Mouse (Mus musculus) hindbrain, embryonic 16.5 days (tissue): ENCODE measurements at regions not wholly inside any gene's neighbourhood (a gene's known extent, or its start where the extent isn't known, plus 50 kb on each side); places are given as distances from the start of the nearest gene placed in this dataset.

ENCODE experiments used
- ATAC-seq: fragments of 200-750 bp; cut with Nextera tagmentation; 2 replicates; pipeline ENCODE4 v1.8.0; 2017; ENCODE audit warnings: moderate TSS enrichment, moderate library complexity
- H3K27ac ChIP-seq: fragments of 300-500 bp; sonication (generic); 2 replicates; pipeline ENCODE4 v1.5.1; 2014; ENCODE audit warnings: low read depth, mild to moderate bottlenecking, control low read depth, low read length, moderate library complexity
- H3K27me3 ChIP-seq: fragments of 300-500 bp; sonication (generic); replicated peaks from 2 replicates; pipeline ENCODE4 v1.6.1; 2014; ENCODE audit warnings: low read length; ENCODE audit not compliant: control insufficient read depth, insufficient read depth
- H3K36me3 ChIP-seq: fragments of 300-500 bp; sonication (generic); 2 replicates; pipeline ENCODE4 v1.6.1; 2014; ENCODE audit warnings: mild to moderate bottlenecking, low read length, moderate library complexity, mixed read lengths; ENCODE audit not compliant: control insufficient read depth, insufficient read depth
- H3K4me1 ChIP-seq: fragments of 300-500 bp; sonication (generic); 2 replicates; pipeline ENCODE4 v1.6.1; 2014; ENCODE audit warnings: low read depth, low read length; ENCODE audit not compliant: control insufficient read depth, insufficient read depth
- H3K4me2 ChIP-seq: fragments of 300-500 bp; sonication (generic); 2 replicates; pipeline ENCODE4 v1.6.1; 2014; ENCODE audit warnings: mild to moderate bottlenecking, low read length, control low read depth, moderate library complexity
- H3K4me3 ChIP-seq: fragments of 300-500 bp; sonication (generic); 2 replicates; pipeline ENCODE4 v1.5.1; 2014; ENCODE audit warnings: mild to moderate bottlenecking, low read length, control low read depth, moderate library complexity
- H3K9ac ChIP-seq: fragments of 300-500 bp; sonication (generic); 2 replicates; pipeline ENCODE4 v1.6.1; 2014; ENCODE audit warnings: low read depth, mild to moderate bottlenecking, control low read depth, low read length, moderate library complexity
- H3K9me3 ChIP-seq: fragments of 300-500 bp; sonication (generic); 2 replicates; pipeline ENCODE4 v1.6.1; 2014; ENCODE audit warnings: mild to moderate bottlenecking, low read length, moderate library complexity; ENCODE audit not compliant: control insufficient read depth
- WGBS: fragments of 180-500 bp; shearing (Covaris S2); extraction: QIAGEN DNeasy Blood & Tissue Kit; methylation state at CpG from one replicate; pipeline ENCODE4 v1.1.7; 2014; 5-methylcytosine and 5-hydroxymethylcytosine counted together

GRCm38 (mm10) chr2:9481678-9482345 lies 399.2 kb upstream of the 4930412O13Rik start:
- ATAC-seq: no peak
- WGBS: 65% methylated on average over 7 of the region's 7 CpGs
- no peaks in the 10 kb centered on the region for H3K4me1 ChIP-seq
- no peak overlapping the region for H3K9ac ChIP-seq
- no peaks in the 10 kb centered on the region for H3K27me3 ChIP-seq
- H3K9me3 ChIP-seq: no peaks in the 10 kb centered on the region
- no peak overlapping the region for H3K4me2 ChIP-seq
- H3K36me3 ChIP-seq: no peaks in the 10 kb centered on the region
- no peak overlapping the region for H3K27ac ChIP-seq
- no peak overlapping the region for H3K4me3 ChIP-seq

GRCm38 (mm10) chr2:9487381-9487914 lies 393.6 kb upstream of the 4930412O13Rik start:
- no peak overlapping the region for H3K4me3 ChIP-seq
- H3K27me3 ChIP-seq: no peaks in the 10 kb centered on the region
- H3K4me1 ChIP-seq: no peaks in the 10 kb centered on the region
- H3K27ac ChIP-seq: no peak overlapping the region
- no peak overlapping the region for H3K4me2 ChIP-seq
- no peak overlapping the region for H3K9ac ChIP-seq
- no peaks in the 10 kb centered on the region for H3K36me3 ChIP-seq
- no peaks in the 10 kb centered on the region for H3K9me3 ChIP-seq
- 91% methylated on average over 7 of the region's 7 CpGs for WGBS
- ATAC-seq: no peak

- 53% methylated on average over 6 of the region's 6 CpGs for WGBS
- Histone ChIP-seq H3K9me3 (no peaks in the 10 kb centered on the region), H3K4me3 (no peak overlapping the region), H3K9ac (no peak overlapping the region), H3K36me3 (no peaks in the 10 kb centered on the region), H3K27me3 (no peaks in the 10 kb centered on the region), H3K27ac (no peak overlapping the region), H3K4me2 (no peak overlapping the region), H3K4me1 (no peaks in the 10 kb centered on the region)
- no peak for ATAC-seq
Observed at GRCm38 (mm10) chr2:9493606-9494145, 387.4 kb upstream of the 4930412O13Rik start.

GRCm38 (mm10) chr2:9520045-9520444 lies 361.0 kb upstream of the 4930412O13Rik start:
- Histone ChIP-seq H3K36me3 (no peaks in the 10 kb centered on the region), H3K4me2 (no peak overlapping the region), H3K27ac (no peak overlapping the region), H3K9me3 (no peaks in the 10 kb centered on the region), H3K27me3 (no peaks in the 10 kb centered on the region), H3K4me1 (no peaks in the 10 kb centered on the region; the same call in 1 of the 2 replicates), H3K9ac (no peak overlapping the region), H3K4me3 (no peak overlapping the region)
- 92% methylated on average over 1 of the region's 1 CpGs for WGBS
- ATAC-seq: no peak

GRCm38 (mm10) chr2:9525910-9526309 lies 355.1 kb upstream of the 4930412O13Rik start:
- Histone ChIP-seq H3K27me3 (no peaks in the 10 kb centered on the region), H3K9ac (no peak overlapping the region), H3K4me3 (no peak overlapping the region), H3K4me2 (no peak overlapping the region), H3K27ac (no peak overlapping the region), H3K4me1 (no peaks in the 10 kb centered on the region), H3K36me3 (no peaks in the 10 kb centered on the region), H3K9me3 (no peaks in the 10 kb centered on the region)
- WGBS: 81% methylated on average over 3 of the region's 3 CpGs
- ATAC-seq: no peak

GRCm38 (mm10) chr2:9535141-9535658 lies 345.9 kb upstream of the 4930412O13Rik start:
- no peak for ATAC-seq
- Histone ChIP-seq H3K36me3 (no peaks in the 10 kb centered on the region), H3K9me3 (no peaks in the 10 kb centered on the region), H3K4me3 (no peak overlapping the region), H3K27ac (no peak overlapping the region), H3K9ac (no peak overlapping the region), H3K27me3 (no peaks in the 10 kb centered on the region), H3K4me2 (no peak overlapping the region), H3K4me1 (no peaks in the 10 kb centered on the region)
- 79% methylated on average over 2 of the region's 2 CpGs for WGBS

GRCm38 (mm10) chr2:9547771-9548590 lies 333.1 kb upstream of the 4930412O13Rik start:
- 72% methylated on average over 10 of the region's 10 CpGs for WGBS
- Histone ChIP-seq H3K27me3 (no peaks in the 10 kb centered on the region), H3K4me3 (no peak overlapping the region), H3K9ac (no peak overlapping the region), H3K4me1 (no peaks in the 10 kb centered on the region), H3K36me3 (no peaks in the 10 kb centered on the region), H3K9me3 (no peaks in the 10 kb centered on the region), H3K4me2 (no peak overlapping the region), H3K27ac (no peak overlapping the region)
- no peak for ATAC-seq

GRCm38 (mm10) chr2:9553313-9553712 lies 327.7 kb upstream of the 4930412O13Rik start:
- Histone ChIP-seq H3K9ac (no peak overlapping the region), H3K4me3 (no peak overlapping the region), H3K36me3 (no peaks in the 10 kb centered on the region), H3K4me1 (no peaks in the 10 kb centered on the region), H3K27ac (no peak overlapping the region), H3K4me2 (no peak overlapping the region), H3K27me3 (no peaks in the 10 kb centered on the region), H3K9me3 (no peaks in the 10 kb centered on the region)
- no peak for ATAC-seq

- H3K4me3 ChIP-seq: no peak overlapping the region
- no peaks in the 10 kb centered on the region for H3K4me1 ChIP-seq
- H3K4me2 ChIP-seq: no peak overlapping the region
- no peaks in the 10 kb centered on the region for H3K36me3 ChIP-seq
- no peak for ATAC-seq
- H3K27ac ChIP-seq: no peak overlapping the region
- no peak overlapping the region for H3K9ac ChIP-seq
- WGBS: 66% methylated on average over 6 of the region's 6 CpGs
- no peaks in the 10 kb centered on the region for H3K27me3 ChIP-seq
- no peaks in the 10 kb centered on the region for H3K9me3 ChIP-seq
Observed at GRCm38 (mm10) chr2:9564487-9565043, 316.5 kb upstream of the 4930412O13Rik start.
